Mouse (Mus musculus) testis, postnatal 14 days (tissue): Measurements from ENCODE around the gene Cdkn2c.
"Not testable (repeated sequence)": the region's sequence is repeated elsewhere in the genome, so short reads cannot be mapped to it uniquely, and the experiment has no call there.

Experiments
- DNase-seq: peaks from one replicate; pipeline ENCODE4 v3.0.0; 2021; ENCODE audit warnings: low spot score

Cdkn2c gene

GRCm38 (mm10) chr4:109666461-109667269 lies at the start of gene Cdkn2c:
Cdkn2c (minus strand) TSS chr4:109667189.
- DNase-seq = peak; percentile 89

GRCm38 (mm10) chr4:109705349-109705748 lies 38.4 kb upstream of the Cdkn2c start:
- DNase-seq = no peak

GRCm38 (mm10) chr4:109703568-109703967 lies 36.6 kb upstream of the Cdkn2c start:
- DNase-seq = no peak

GRCm38 (mm10) chr4:109700727-109701126 lies 33.7 kb upstream of the Cdkn2c start:
- not testable (repeated sequence) for DNase-seq

GRCm38 (mm10) chr4:109692674-109693073 lies 25.7 kb upstream of the Cdkn2c start:
- no peak for DNase-seq

GRCm38 (mm10) chr4:109683561-109683960 lies 16.6 kb upstream of the Cdkn2c start:
- DNase-seq = no peak

- no peak for DNase-seq
These were observed 10.2 kb upstream of the Cdkn2c start for GRCm38 (mm10) chr4:109677221-109677620.

GRCm38 (mm10) chr4:109676218-109677215 lies 9.5 kb upstream of the Cdkn2c start, which contains the start of gene Faf1:
Faf1 (plus strand) TSS chr4:109676588.
- peak; percentile 98 for DNase-seq

GRCm38 (mm10) chr4:109674097-109674496 lies 7.1 kb upstream of the Cdkn2c start:
- no peak for DNase-seq

GRCm38 (mm10) chr4:109671941-109672340 lies 5.0 kb upstream of the Cdkn2c start:
- DNase-seq = no peak

GRCm38 (mm10) chr4:109670213-109670612 lies 3.2 kb upstream of the Cdkn2c start:
- DNase-seq = no peak

GRCm38 (mm10) chr4:109667518-109667917 lies 529 bp upstream of the Cdkn2c start:
- no peak for DNase-seq

GRCm38 (mm10) chr4:109665982-109666460 lies 968 bp downstream of the Cdkn2c start:
- DNase-seq = peak; percentile 79

- peak; percentile 67 for DNase-seq
These were observed 1.6 kb downstream of the Cdkn2c start for GRCm38 (mm10) chr4:109665101-109665981.

- DNase-seq = no peak
These were observed 2.9 kb downstream of the Cdkn2c start for GRCm38 (mm10) chr4:109664091-109664490.

GRCm38 (mm10) chr4:109662271-109662670 lies 4.7 kb downstream of the Cdkn2c start:
- DNase-seq = no peak

GRCm38 (mm10) chr4:109661183-109661582 lies 5.8 kb downstream of the Cdkn2c start:
- DNase-seq = no peak

GRCm38 (mm10) chr4:109660568-109660967 lies 6.4 kb downstream of the Cdkn2c start:
- no peak for DNase-seq

- no peak for DNase-seq
These were observed 7.4 kb downstream of the Cdkn2c start for GRCm38 (mm10) chr4:109659571-109659970.

- no peak for DNase-seq
These were observed 8.2 kb downstream of the Cdkn2c start for GRCm38 (mm10) chr4:109658826-109659225.

GRCm38 (mm10) chr4:109657851-109658500 lies 9.0 kb downstream of the Cdkn2c start:
- DNase-seq = no peak
